Mouse (Mus musculus) forelimb bud, embryonic 11.5 days (tissue): ENCODE measurements around the gene Spata31d1d.
A peak's percentile ranks its signal among the peaks of the same experiment; 100 is the strongest.
"Not testable (repeated sequence)": the region's sequence is repeated elsewhere in the genome, so short reads cannot be mapped to it uniquely, and the experiment has no call there.

ENCODE experiments used
- DNase-seq: peaks from one replicate; pipeline ENCODE4 v3.0.0-alpha.2; 2012; ENCODE audit warnings: low read depth, low spot score

The Spata31d1d gene

DNA sequence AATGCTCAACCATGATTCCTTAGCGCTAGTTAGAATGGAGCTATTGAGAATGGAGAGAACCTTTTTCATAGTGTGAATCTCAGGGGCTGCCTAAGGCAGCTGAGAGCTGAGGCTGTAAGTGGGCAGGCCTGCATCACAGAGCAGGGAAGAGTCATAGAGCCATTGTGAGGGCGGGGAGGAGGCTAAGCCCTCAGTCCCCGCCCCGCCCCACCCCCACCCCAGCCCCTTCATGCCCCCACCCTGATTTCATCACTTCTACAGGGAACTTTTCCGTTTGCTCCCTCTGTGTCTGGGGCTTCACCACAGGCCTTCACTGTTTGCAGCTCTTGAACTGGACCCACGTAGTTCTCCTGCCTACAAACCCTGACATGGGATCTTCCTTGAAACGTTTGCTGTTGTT, at the start of gene Spata31d1d:
Spata31d1d (minus strand) TSS at position 101 of the 400 bp plus-strand sequence.
- no peak for DNase-seq

DNA sequence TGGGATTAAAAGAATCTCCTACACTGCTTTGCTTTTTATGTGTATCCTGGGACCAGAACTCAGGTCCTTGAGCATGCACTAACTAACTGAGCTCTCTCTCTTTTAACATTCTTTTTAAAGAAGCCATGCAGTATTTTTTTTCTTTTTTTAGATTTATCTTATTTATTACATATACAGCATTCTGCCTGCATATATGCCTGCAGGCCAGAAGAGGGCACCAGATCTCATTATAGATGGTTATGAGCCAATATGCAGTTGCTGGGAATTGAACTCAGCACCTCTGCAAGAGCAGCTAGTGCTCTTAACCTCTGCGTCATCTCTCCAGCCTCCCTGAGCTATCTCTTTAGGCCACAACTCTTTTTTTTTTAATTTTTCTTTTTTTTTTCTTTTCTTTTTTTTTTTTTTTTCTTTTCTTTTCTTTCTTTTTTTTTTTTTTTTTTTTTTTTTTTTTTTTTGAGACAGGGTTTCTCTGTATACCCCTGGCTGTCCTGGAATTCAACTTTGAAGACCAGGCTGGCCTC, 48.3 kb upstream of the Spata31d1d start:
- not testable (repeated sequence) for DNase-seq

DNA sequence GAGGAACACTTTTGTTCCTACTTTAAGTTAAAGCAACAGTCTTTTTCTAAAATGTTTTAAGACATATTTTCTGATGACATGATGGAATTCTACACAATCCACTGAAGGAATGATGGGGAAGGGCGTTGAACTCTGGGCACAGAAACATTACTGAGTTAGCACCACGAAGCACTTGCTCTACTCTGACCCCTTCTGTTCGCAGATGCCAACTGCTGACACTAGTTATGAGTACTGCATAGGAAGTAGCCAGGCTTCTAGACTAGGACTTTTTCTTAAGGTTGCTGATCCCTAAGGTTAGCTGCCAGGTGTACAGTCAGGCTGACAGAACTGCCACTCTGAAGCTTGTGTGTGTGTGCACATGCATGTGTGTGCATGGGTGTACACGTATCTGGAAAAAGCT, 47.7 kb upstream of the Spata31d1d start:
- DNase-seq = no peak

GRCm38 (mm10) chr13:59775168-59775567, 43.6 kb upstream of the Spata31d1d start:
- no peak for DNase-seq

DNA sequence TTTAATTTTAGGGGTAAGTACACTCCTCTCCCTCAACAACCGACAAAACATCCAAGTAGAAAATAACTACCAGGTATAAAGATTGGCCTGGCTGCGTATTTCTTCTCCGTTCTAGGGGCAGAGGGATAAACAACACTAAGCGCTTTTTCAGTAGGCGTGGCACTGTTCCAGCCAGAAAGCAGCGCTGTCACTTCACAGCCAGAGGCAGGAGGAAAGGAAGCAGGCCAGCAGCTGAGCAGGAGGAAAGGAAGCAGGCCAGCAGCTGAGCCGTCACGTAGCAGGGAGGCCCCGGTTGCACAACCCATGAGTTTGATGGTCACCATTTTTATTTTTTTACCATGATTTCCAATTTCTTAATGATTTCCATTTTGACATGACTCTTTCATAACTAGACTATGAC, 39.7 kb upstream of the Spata31d1d start:
- no peak for DNase-seq

GRCm38 (mm10) chr13:59770847-59771246, 39.3 kb upstream of the Spata31d1d start:
- DNase-seq = no peak

GRCm38 (mm10) chr13:59770164-59770562, 38.6 kb upstream of the Spata31d1d start:
- peak; percentile 90 for DNase-seq

GRCm38 (mm10) chr13:59769296-59770163, 38.0 kb upstream of the Spata31d1d start, which contains the start of gene Isca1:
Gene Isca1 (minus strand): TSS chr13:59769810.
- DNase-seq = peak; percentile 98

DNA sequence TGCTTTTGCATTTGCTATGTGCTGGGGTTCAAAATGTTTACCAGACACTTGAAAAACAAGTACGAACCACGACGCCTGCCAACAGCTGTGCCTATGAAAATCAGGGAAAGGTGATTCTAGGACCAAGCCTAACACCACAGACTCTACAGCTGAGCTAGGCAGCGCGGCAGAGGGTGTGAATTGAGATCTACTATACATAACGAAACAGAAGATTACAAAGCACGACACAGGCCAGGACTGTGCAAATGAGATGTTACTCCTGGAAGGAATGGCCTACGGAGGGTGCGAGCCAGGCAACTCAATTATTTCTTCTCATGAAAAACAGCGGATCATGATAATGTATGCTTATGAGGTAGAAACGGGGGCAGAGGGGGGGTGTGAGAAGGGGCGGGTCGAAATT, 37.0 kb upstream of the Spata31d1d start:
- no peak for DNase-seq

DNA sequence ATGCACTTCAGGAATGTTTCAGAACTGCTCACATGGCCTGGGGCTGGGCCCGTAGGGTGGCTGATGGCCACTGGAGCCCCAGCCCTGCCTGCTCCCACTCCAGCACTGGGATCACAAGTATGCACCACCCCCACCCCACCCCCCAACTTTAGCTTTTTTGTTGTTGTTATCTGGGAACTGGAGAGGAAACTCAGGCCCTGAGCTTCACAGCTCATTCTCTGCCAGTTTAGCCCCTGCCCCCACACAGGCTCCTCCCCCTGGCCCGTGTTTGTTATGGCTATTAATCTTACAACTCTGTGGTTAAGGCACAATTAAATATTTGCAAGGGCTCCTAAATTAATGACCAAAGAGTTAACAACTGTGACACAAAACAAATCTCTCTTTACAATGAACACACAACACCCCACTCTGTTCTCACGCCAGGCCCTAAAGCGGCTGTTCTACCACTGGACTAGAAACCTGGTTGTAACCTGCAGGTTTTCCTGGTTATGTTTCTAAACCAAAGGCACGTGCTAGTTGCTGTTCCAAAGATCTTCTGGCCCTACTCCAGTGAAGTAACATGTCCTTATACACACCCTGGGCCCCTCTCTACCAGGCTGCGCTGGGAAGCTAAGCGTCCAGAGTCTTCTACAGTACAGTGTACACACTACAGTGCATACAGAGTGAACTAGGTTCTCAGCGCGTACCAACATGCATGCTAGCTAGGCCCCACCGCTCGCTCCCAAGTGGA, 35.4 kb upstream of the Spata31d1d start:
- DNase-seq = no peak

- no peak for DNase-seq
These were observed 31.2 kb upstream of the Spata31d1d start for GRCm38 (mm10) chr13:59762791-59763190.

DNA sequence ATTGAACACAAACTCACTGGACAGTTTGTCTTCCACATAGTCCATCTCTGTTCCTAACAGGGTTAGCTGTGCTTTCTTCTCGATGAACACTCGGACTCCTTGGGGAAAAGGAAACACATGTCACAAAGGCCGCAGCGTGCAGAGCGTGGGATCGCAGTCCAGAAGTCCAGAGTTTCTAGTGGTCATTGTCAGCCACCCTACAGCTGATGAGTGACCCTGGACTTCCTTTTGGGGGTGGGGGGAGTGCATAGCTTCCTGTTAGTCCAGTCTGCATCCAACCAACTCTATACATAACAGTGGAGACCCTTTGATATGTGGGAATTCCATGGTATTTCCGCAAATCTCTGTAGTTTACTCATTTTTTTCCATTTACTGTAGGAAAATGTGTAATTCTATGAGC, 25.4 kb upstream of the Spata31d1d start:
- no peak for DNase-seq

DNA sequence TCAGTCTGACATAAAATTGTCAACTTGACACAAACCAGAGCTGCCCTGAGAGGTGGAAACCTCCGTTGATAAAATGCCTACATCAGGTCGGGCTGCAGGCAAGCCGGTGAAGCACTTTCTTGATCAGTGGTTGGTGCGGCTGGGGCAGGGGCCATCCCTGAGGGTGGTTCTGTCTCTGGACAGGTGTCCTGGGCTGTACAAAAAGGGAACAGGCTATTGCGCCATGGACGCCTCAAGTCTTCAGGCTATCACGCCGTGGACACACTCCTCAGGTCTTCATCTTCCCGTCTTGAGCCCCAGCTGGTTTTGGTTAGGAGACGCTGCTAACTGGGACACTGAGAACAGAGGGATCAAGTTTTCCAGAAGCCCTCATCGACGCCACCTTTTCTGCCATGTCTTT, 18.8 kb upstream of the Spata31d1d start:
- no peak for DNase-seq

DNA sequence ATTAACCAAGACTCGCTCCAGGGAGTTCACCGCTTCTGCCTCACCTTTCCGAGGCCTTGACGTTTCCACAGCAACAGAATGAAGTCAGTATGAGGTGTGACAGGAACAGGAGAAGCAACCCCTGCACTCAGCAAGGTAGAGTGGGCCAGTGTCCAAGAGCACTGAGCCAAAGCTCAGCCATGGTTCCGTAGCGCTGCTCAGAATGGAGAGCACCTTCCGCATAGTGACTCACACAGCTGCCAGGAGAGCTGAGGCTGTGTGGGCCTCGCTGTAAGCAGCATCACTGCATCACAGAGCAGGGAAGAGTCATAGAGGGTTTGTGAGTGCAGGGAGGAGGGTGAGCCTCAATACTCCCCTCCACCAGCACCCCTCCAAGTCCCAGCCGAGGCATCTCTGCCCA, 15.2 kb upstream of the Spata31d1d start, which contains the start of gene 1700014D04Rik:
1700014D04Rik (minus strand) TSS at position 42 of the 400 bp plus-strand sequence.
- DNase-seq = no peak

- no peak for DNase-seq
These were observed 14.6 kb upstream of the Spata31d1d start for GRCm38 (mm10) chr13:59746164-59746563.

- no peak for DNase-seq
These were observed 13.9 kb upstream of the Spata31d1d start for GRCm38 (mm10) chr13:59745462-59745861.

- DNase-seq = no peak
These were observed 10.1 kb upstream of the Spata31d1d start for GRCm38 (mm10) chr13:59741697-59742096.

GRCm38 (mm10) chr13:59741096-59741495, 9.5 kb upstream of the Spata31d1d start:
- no peak for DNase-seq

DNA sequence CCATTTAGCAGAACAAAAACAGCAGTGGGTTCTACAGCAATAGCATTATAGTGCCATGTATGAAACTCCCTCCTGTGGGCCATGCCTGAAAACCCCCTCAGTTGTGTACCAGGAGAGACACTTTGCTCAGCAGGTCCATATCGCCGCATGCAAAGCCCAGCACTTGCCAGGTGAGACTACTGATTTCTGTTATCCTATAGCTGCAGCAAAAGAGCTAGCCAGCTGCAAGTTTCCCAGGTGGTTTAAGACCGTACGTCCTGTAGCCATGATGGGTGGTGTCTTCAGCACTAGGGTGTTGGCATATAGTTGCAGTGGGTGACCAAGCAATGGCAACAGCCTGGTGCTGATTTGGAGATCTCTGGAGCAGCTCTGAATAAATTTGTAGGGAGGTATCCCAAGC, 7.8 kb upstream of the Spata31d1d start:
- no peak for DNase-seq

DNA sequence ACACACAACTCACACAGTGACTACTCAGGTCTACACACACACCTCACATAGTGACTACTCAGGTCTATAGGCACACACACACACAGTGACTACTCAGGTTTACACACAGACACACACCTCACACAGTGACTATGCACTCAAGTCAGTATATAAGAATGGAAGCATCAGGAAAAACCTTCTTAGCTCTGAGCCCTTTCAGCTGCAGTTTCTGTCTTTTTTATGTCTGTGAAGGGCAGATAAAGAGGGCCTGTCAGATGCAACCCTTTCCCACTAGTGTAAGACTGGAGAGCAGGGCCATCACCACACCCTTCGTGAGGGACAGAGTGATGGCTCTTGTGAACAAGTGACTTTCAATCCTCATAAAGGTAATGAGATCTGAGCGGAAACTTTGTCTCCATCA, 6.9 kb upstream of the Spata31d1d start:
- DNase-seq = no peak

- DNase-seq = no peak
These were observed 3.6 kb upstream of the Spata31d1d start for GRCm38 (mm10) chr13:59735190-59735589.

GRCm38 (mm10) chr13:59734347-59734746, 2.8 kb upstream of the Spata31d1d start:
- DNase-seq = not testable (repeated sequence)
